Mouse (Mus musculus) heart, postnatal 0 days (tissue): ENCODE measurements around the gene 2810021J22Rik.

Experiments
- CTCF ChIP-seq: IDR thresholded peaks from 2 replicates; pipeline ENCODE4 v1.5.1; 2016; ENCODE audit warnings: antibody characterized with exemption, control low read depth, low read depth
- EP300 ChIP-seq: IDR thresholded peaks from 2 replicates; pipeline ENCODE4 v1.6.1; 2016; ENCODE audit warnings: antibody characterized with exemption, low read depth

GRCm38 (mm10) chr11:58890511-58890910 lies 23.5 kb downstream of the 2810021J22Rik start:
- no peak for TF ChIP-seq CTCF
- no peak for TF ChIP-seq EP300
